Mouse (Mus musculus) embryo, embryonic 11 days (tissue): ENCODE results near the gene Ncmap.

Experiments
- DNase-seq: peaks from one replicate; pipeline ENCODE4 v3.0.0-alpha.2; 2015

Ncmap gene

GRCm38 (mm10) chr4:135397991-135398390 lies at the start of gene Ncmap:
Gene Ncmap (minus strand): TSS chr4:135398227.
- DNase-seq: peak; percentile 34

- no peak for DNase-seq
Observed at GRCm38 (mm10) chr4:135442473-135442872, 44.4 kb upstream of the Ncmap start.

DNA sequence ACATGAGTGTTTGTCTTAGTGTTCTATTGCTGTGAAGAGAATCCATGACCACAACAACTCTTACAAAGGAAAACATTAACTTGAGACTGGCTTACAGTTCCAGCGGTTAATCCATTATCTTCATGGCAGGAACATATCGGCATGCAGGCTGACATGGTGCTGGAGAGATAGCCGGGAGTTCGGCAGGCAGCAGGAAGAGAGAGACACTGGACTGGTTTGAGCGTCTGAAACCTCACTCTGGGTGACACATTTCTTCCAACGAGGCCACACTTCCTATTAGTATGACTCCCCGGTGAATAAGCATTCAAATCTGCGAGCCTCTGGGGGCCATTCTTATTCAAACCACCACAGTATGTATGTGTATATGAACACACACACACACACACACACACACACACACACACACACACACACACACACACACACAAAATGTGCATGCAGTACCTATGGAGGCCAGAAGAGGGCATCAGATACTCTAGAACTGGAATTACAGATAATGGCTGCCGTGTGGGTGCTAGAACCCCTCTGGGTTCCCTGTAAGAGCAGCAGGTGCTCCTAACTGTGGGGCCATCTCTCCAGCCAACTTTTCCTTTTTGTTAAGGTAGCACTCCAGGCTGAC lies 42.0 kb upstream of the Ncmap start:
- peak; percentile 62 for DNase-seq

DNA sequence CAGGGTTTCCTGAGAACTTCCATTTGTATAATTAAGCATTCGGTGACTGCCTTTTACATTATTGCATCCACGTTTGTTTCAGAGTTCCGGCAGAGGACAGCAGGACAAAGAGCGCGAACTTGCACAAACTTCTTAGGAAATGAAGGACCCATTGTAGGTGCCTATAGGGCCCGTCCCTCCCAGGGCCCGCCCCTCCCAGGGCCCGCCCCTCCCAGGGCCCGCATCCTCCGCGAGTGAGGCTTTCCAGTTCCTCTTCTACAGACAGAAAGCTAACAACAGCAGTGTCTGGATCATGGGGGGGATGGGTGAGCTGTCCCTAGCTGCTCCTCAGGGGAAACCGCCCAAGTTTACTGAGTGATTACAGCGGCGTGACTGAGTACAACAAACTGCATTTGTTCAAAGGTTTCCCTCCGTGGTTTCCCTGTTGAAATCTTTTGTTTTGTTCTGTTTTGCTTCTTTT lies 41.2 kb upstream of the Ncmap start:
- peak; percentile 86 for DNase-seq

DNA sequence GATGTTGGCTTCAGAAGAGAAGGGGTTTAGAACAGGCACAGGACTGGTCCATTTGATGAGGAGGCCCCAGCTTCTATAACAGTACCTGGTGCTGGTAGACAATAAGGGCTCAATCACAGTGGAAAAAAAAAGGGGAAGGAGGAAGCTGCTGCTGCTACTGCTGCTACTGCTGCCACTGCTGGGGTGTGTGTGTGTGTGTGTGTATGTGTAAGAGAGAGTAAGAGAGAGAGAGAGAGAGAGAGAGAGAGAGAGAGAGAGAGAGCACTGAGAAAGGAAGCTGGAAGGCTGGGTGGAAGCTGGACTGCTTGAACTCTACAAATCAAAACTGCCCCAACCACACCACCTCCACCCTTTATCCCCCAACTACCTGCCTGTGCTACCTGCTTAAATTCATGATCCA lies 39.9 kb upstream of the Ncmap start:
- no peak for DNase-seq

GRCm38 (mm10) chr4:135436291-135436690 lies 38.3 kb upstream of the Ncmap start:
- peak; percentile 35 for DNase-seq

GRCm38 (mm10) chr4:135434395-135434789 lies 36.4 kb upstream of the Ncmap start:
- DNase-seq: no peak

DNA sequence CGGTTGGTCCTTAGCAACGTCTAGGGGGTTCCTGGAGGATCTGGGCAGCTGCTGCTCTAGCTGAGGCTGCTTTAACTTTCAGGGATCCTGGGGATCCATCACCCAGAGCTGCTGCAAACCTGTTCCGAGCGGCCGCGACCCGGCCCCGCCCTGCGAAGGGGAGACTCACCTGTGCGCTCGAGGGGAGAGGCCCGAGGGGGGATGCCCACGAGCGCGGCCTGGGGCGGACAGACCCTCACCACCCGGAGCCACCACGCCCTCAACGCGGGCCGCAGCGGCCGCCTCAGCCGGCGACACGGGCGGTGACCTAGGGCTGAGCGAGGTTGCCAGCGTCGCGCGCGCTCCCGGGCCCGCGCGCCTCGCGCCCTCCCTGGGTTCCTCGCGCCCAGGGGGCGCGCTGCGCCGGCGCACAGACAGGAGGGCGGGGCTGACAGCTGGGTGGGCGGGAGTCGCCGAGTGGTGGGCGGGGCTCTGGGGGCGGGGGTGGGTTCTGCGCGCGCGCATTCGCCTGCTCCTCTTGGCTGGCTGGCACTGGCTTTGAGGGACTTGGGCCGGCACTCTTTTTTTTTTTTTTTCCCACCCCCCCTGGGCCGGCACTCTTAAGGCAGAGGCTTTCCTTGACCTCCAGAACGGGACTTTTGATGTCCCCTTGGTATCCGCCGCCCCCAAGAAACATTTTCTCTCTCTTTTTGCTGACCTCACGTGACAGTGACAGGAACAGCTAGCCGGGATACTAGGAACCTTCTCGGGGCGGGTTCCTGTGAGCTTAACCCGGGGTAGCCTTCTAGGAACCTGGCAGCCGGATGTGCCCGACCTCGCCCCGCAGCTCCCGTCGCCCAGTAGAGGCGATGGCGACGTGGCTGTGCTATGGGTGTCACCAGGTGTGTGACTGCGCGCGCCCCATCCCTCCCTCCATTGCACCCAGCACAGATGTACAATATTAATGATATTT lies 35.7 kb upstream of the Ncmap start, which contains the start of gene Rcan3:
Gene Rcan3 (minus strand): TSS at position 411 of the 952 bp plus-strand sequence.
- DNase-seq: peak; percentile 93

GRCm38 (mm10) chr4:135433086-135433442 lies 35.0 kb upstream of the Ncmap start:
- DNase-seq: no peak

- no peak for DNase-seq
Observed at GRCm38 (mm10) chr4:135429990-135430760, 32.1 kb upstream of the Ncmap start.

DNA sequence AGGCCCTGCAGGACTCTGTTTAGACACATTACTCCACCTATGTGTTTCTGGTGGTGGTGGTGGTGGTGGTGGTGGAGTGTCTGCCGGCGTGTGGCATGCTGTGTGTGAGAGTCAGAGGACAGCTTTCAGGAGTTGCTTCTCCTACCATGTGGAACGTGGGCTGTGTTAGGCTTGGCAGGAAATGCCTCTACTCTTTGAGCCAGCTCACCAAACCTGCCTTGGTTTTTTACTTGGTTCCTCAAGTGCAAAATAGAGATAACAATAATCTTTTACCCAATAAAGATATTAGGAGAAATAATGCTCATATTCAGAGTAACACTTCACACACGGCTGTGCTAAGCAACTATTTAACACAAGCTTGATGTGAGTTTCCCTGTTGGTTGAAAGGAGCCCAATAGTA lies 31.4 kb upstream of the Ncmap start:
- DNase-seq: no peak

DNA sequence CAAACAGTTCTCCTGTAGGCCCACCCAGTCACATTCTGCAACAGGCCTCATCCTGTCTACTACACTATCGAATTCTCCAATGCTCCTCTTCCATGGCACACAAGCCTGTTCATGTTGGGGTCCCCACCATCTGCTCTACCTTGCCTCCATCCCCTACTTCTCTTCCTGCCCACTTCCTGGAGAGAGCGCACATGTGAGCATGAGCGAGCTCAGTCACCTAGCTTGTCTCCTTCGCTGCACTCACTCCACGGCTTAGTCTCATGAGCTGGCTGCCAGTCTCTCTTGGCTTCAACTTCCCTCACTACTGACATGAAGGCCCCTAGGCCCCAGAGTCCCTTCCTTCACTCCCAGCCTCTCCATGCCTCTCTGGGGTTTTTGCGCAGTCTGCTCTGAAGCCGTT lies 28.6 kb upstream of the Ncmap start:
- DNase-seq: no peak

GRCm38 (mm10) chr4:135425625-135426024 lies 27.6 kb upstream of the Ncmap start:
- no peak for DNase-seq

DNA sequence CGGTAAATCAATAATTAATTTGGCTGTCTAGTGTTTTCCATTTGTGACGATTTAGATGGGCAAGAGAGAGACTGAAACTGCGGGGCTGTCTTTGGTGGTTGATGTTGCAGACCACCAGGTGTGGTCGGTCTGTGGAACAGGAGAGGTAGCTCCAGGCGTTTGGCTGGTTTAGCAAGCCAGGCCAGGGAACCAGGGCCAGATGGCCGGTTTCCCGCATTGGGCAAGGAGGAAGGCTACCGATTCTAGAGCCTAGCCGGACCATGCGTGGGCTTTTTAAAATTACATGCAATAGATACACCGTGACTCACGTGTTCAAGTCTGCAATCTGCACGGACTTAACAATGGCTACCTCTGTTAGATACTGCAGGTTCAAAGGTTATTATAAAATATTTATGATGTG lies 22.9 kb upstream of the Ncmap start:
- no peak for DNase-seq

DNA sequence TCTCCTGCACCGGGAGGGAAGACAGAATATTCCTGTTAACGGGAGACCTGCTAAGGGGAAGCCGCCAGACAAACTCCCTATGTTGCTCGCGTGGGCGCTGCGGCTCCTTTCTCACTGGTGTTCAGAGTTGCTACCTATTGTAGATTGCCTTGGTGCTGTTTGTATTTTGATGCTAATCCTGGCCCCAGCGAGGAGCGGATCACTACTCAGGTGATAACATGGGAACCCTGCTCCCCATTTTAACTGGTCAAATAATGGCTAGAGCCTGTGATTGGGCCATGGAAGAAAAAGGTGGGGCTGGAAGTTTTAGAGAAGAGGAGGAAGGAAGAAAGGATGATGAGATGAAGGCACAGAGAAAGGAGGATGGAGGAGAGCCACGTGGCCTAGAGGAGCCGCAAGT lies 22.4 kb upstream of the Ncmap start:
- no peak for DNase-seq

DNA sequence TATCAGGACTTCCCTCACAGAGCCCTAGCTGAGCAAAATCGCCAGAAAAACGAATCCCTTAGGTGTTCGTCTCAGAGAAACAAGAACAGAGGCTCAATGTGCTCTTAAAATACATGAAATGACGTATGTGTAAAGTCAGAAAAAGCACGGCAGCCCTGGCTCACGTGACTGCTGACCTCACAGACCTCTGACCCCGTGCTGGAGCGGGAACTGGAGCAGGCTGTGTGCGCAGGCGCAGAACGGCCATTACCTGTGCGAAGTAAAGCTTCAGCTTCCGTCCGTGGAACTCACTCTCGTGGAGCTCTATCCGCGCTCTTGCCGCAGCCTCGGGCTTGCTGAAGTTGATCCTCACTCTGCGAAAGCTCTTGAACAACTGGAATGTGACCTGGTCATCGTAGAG lies 22.0 kb upstream of the Ncmap start:
- no peak for DNase-seq

DNA sequence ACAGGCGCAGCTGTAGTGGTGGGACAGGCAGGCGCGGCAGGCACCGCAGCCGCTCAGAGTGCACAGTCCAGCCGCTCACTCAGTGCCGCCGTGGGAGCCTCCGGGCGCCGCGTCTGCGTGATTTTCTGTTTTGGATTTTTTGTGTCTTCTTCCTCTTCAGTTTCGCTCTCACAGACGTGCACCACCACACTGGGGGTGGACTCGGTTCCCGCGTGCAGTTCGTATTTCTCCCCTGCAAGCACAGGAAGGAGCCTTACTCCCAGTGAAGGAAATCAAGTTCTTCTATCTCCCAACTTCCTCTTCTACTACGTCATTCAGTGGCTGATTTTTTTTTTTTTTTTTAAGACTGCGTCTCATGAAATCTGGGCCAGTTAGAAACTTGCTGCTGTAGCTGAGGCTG lies 18.3 kb upstream of the Ncmap start:
- no peak for DNase-seq

GRCm38 (mm10) chr4:135413491-135413890 lies 15.5 kb upstream of the Ncmap start:
- no peak for DNase-seq

DNA sequence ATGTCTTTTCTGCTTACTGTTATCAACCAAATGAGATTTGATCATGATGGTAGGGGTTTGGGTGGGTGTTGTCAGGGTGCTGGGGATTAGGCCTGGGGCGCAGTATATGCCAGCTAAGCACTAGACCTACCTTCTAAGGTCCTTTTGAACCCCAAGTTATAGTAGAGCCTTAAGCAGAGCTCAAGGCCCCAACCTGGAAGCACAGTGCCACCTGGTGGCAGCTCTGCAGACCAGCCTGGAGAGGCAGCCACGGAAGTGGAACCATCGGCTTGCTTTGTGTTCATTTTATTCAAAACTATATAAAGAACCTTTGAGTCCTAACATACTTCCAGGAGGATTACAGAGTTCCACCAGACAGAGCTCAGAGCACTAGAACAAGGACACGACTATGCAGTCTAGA lies 13.6 kb upstream of the Ncmap start:
- DNase-seq: peak; percentile 76

GRCm38 (mm10) chr4:135406180-135406579 lies 8.2 kb upstream of the Ncmap start:
- DNase-seq: no peak

- no peak for DNase-seq
Observed at GRCm38 (mm10) chr4:135404916-135405315, 6.9 kb upstream of the Ncmap start.

DNA sequence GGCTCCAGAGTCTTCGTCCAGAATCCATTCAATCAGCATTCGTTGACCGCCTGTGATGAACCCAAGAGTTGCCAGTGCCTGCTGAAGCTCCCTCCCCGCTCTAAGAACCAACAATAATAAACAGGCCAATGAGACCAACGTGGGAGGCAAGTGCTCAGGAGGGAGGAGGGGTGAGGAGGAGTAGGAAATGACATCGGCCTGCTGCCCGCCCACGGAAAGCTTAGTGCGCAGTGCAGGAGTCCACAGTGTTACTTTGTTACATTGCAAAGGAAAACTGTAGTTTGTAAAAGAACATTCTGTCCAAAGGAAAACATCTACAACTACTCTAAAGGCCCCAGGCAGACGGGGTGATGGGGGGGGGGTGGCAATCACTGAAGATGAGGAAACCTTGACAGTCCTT lies 6.0 kb upstream of the Ncmap start:
- no peak for DNase-seq

DNA sequence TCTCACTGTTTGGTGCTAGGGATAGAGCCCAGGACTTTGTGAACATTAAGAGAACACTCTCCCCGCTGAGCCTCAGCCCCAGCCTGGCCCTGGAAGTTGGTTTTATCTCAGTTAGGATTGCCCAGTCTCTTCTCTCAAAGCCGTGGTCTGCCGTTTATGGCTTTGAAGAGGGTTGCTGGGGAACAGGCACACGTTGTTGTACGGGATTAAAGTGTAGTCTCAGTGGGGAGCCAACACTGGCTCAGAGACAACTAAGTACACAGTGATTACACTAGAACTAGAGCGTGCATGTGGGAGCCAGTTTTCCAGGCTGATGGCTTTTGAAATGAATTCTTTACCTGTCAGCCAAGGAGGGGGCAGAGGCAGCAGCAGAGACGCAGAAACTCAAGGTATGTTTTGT lies 3.9 kb upstream of the Ncmap start:
- no peak for DNase-seq
